Mouse (Mus musculus): ENCODE data around the gene Lrtm2.

GRCm38 (mm10) chr6:119341409-119341808 lies 10.8 kb upstream of the Lrtm2 start:
- no peak for TF ChIP-seq POLR2A (IDR thresholded peaks at IDR 0.05; ENCODE audit: borderline replicate concordance, extremely low read depth, insufficient read depth, insufficient read length, poor library complexity, severe bottlenecking)
- no peak for TF ChIP-seq CTCF (IDR thresholded peaks at IDR 0.05; ENCODE audit: borderline replicate concordance, extremely low read depth, insufficient read depth, insufficient read length)

All from brain, embryonic 14.5 days (tissue).